Mouse (Mus musculus): ENCODE measurements around the gene Piezo1. TPM values are rescaled to one million over a fixed set of nuclear protein-coding genes. Genes with fewer than 3 reads are reported as not detected.
A peak's percentile ranks its signal among the peaks of the same experiment; 100 is the strongest.

Gene Piezo1
- polyA plus RNA-seq, 1 experiment from 2014 or later = 4.7 TPM

DNA sequence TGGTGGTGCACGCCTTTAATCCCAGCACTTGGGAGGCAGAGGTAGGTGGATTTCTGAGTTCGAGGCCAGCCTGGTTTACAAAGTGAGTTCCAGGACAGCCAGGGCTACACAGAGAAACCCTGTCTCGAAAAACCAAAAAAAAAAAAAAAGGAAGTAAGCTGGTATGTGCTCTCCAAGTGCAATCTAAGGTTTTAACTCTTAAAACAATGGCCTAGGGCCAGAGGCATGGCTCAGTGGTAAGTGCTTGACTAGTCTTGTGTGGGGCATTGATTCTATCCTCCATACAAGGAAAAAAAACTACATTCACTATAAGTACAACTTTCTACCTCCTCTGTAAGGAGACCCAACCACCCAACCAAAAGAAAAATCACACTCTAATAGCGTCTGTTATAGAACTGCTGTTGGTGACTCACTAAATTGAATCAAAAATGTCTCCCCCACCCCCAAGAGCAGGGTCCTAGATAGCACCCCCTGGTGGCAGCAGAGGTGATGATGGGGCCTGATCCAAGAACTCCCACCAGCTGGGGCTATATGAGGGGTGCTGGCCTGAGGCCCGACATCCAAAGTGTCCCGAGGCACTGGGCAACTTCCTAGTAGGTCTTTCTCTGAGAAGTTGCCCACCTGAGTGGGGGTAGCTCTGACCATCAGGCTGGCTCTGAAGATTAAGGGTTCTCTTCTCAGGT is 91.8 kb downstream of the Piezo1 start:
- Histone ChIP-seq H3K4me3 (replicated peaks) (no peak overlapping the region), H3K9me3 (no peaks in the 10 kb centered on the region), H3K9ac (no peak overlapping the region), H3K36me3 (replicated peaks) (no peaks in the 10 kb centered on the region), H3K4me2 (no peak overlapping the region), H3K4me1 (peaks cover 15% of the 10 kb centered on the region), H3K27ac (no peak overlapping the region), H3K27me3 (peaks cover 82% of the 10 kb centered on the region)
- ATAC-seq (ENCODE audit: low FRiP score) = no peak
- WGBS = 53% methylated on average over 6 of the region's 6 CpGs

DNA sequence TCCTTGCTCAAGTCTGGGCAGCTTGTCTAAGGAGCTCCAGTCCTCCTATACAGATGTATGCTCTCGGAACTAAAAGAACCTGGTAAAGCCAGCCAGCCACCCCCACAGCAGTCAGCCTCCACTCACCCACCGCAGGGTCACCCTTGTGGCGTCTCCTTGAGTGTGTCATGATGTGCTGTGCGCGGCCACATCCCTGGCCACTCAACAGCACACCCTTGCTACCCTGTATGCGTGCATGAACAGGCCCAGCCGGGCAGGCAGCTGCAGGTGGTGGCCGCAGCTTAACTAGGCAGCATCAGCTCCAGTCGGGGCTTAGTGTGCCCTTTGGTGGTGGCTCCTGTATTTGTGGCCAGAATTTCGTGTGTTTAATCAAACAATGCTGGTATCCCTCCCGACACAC is 94.0 kb downstream of the Piezo1 start:
- H3K27ac ChIP-seq = no peak overlapping the region
- H3K4me2 ChIP-seq = no peak overlapping the region
- H3K4me3 ChIP-seq (replicated peaks) = no peak overlapping the region
- WGBS = 73% methylated on average over 11 of the region's 11 CpGs
- ATAC-seq (ENCODE audit: low FRiP score) = no peak
- peaks cover 15% of the 10 kb centered on the region for H3K4me1 ChIP-seq
- H3K27me3 ChIP-seq = peaks cover 61% of the 10 kb centered on the region
- no peak overlapping the region for H3K9ac ChIP-seq
- no peaks in the 10 kb centered on the region for H3K36me3 ChIP-seq (replicated peaks)
- no peaks in the 10 kb centered on the region for H3K9me3 ChIP-seq

GRCm38 (mm10) chr8:122454409-122454808 is 96.7 kb downstream of the Piezo1 start:
- no peaks in the 10 kb centered on the region for H3K36me3 ChIP-seq (replicated peaks)
- no peaks in the 10 kb centered on the region for H3K4me1 ChIP-seq
- H3K27ac ChIP-seq = no peak overlapping the region
- no peaks in the 10 kb centered on the region for H3K9me3 ChIP-seq
- H3K9ac ChIP-seq = no peak overlapping the region
- WGBS = 90% methylated on average over 6 of the region's 6 CpGs
- ATAC-seq (ENCODE audit: low FRiP score) = no peak
- no peak overlapping the region for H3K4me3 ChIP-seq (replicated peaks)
- peaks cover 34% of the 10 kb centered on the region for H3K27me3 ChIP-seq
- H3K4me2 ChIP-seq = no peak overlapping the region

- ATAC-seq (ENCODE audit: low FRiP score) = no peak
- no peaks in the 10 kb centered on the region for H3K36me3 ChIP-seq (replicated peaks)
- no peaks in the 10 kb centered on the region for H3K4me1 ChIP-seq
- no peak overlapping the region for H3K9ac ChIP-seq
- H3K4me3 ChIP-seq (replicated peaks) = no peak overlapping the region
- H3K27me3 ChIP-seq = peaks cover 17% of the 10 kb centered on the region
- no peak overlapping the region for H3K27ac ChIP-seq
- 88% methylated on average over 10 of the region's 10 CpGs for WGBS
- no peaks in the 10 kb centered on the region for H3K9me3 ChIP-seq
- no peak overlapping the region for H3K4me2 ChIP-seq
Measured at GRCm38 (mm10) chr8:122452154-122452553, 99.0 kb downstream of the Piezo1 start.

DNA sequence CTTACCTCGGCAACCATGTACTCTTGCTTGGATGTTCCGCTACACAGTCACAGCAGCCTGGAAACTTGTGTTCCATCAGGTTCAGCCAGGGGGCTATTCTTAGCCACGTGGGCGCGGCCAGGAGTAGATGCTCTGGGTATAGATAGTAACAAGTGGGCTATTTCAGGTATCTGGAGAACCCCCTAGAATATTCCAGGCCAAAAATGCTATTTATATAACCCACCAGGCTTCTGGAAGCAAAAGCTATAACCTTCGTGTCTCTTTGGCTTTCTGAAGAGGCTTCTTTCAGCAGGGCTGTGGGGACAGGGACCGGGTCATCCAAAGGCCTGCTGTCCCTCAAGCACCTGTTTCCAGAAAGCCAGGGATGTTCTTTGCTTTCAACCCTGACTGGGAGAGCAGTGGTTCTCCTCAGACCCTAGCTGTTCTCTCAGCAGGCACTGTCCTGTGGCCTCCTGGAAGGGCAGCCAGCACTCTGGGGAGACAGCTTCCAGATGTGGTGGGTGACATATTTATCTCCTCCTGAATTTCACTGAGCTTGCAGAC is 99.9 kb downstream of the Piezo1 start:
- H3K4me3 ChIP-seq (replicated peaks) = no peak overlapping the region
- no peak overlapping the region for H3K27ac ChIP-seq
- H3K36me3 ChIP-seq (replicated peaks) = no peaks in the 10 kb centered on the region
- WGBS = 82% methylated on average over 7 of the region's 7 CpGs
- H3K4me1 ChIP-seq = no peaks in the 10 kb centered on the region
- no peak overlapping the region for H3K4me2 ChIP-seq
- ATAC-seq (ENCODE audit: low FRiP score) = no peak
- no peaks in the 10 kb centered on the region for H3K9me3 ChIP-seq
- H3K9ac ChIP-seq = no peak overlapping the region
- peaks cover 14% of the 10 kb centered on the region; the same call in 1 of the 2 replicates for H3K27me3 ChIP-seq

DNA sequence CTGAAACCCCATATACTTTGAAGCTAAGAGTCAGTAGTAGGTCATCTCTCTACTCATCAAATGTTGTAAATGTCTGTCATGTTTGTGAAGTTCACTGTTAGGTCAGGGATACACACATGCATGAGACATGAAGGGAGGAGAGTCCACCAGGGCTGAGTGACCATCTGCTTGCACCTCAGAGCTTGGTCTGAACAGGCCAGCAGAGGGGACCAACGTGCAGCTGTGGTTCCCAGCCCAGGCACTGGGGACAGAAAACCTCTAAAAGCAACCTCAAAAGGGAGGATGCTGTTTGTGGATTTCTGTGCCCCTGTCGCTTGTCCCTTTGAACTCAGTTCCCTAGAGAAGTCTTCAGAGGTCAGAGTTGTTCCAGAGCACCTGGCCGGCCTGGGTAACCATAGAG is 105.9 kb downstream of the Piezo1 start:
- peak overlapping the region; percentile 99; the same call in 1 of the 2 replicates for H3K27ac ChIP-seq
- ATAC-seq (ENCODE audit: low FRiP score) = no peak

GRCm38 (mm10) chr8:122444058-122444748 is 106.9 kb downstream of the Piezo1 start:
- WGBS = 20% methylated on average over 19 of the region's 19 CpGs
- peak; percentile 54 for ATAC-seq (ENCODE audit: low FRiP score)
- peak overlapping the region; percentile 68 for H3K4me2 ChIP-seq

More for the DNA sequence above, 105.9 kb downstream of the Piezo1 start:
- peaks cover 31% of the 10 kb centered on the region for H3K4me1 ChIP-seq
- peak overlapping the region; percentile 17; the same call in 1 of the 2 replicates for H3K9ac ChIP-seq
- 0 out of 2 replicates have a peak, but pooled peaks cover 11% of the 10 kb centered on the region for H3K27me3 ChIP-seq
- no peak overlapping the region for H3K4me3 ChIP-seq (replicated peaks)
- peak overlapping the region; percentile 68 for H3K4me2 ChIP-seq
- WGBS = 80% methylated on average over 3 of the region's 3 CpGs
- H3K36me3 ChIP-seq (replicated peaks) = no peaks in the 10 kb centered on the region
- H3K9me3 ChIP-seq = no peaks in the 10 kb centered on the region

GRCm38 (mm10) chr8:122443262-122444006 is 107.7 kb downstream of the Piezo1 start, which contains the start of gene Mvd:
Gene Mvd, minus strand, starts transcription at chr8:122443422.
- Histone ChIP-seq H3K4me2 (peak within 1 kb of the TSS; percentile 93), H3K9ac (peak within 1 kb of the TSS; percentile 81), H3K27ac (peak within 1 kb of the TSS; percentile 99), H3K36me3 (replicated peaks) (peaks cover 15% of the 10 kb centered on the region), H3K9me3 (no peaks in the 10 kb centered on the region), H3K4me3 (replicated peaks) (peak within 1 kb of the TSS; percentile 63), H3K4me1 (peaks cover 31% of the 10 kb centered on the region), H3K27me3 (0 out of 2 replicates have a peak, but pooled peaks cover 11% of the 10 kb centered on the region)
- under 1% methylated on average over 47 of the region's 47 CpGs for WGBS
- peak; percentile 98 for ATAC-seq (ENCODE audit: low FRiP score)

More at GRCm38 (mm10) chr8:122444058-122444748, 106.9 kb downstream of the Piezo1 start:
- Histone ChIP-seq H3K9ac (peak overlapping the region; percentile 81), H3K27ac (peak overlapping the region; percentile 99), H3K4me3 (replicated peaks) (peak overlapping the region; percentile 63), H3K36me3 (replicated peaks) (peaks cover 10% of the 10 kb centered on the region), H3K27me3 (0 out of 2 replicates have a peak, but pooled peaks cover 11% of the 10 kb centered on the region), H3K9me3 (no peaks in the 10 kb centered on the region), H3K4me1 (peaks cover 31% of the 10 kb centered on the region)

DNA sequence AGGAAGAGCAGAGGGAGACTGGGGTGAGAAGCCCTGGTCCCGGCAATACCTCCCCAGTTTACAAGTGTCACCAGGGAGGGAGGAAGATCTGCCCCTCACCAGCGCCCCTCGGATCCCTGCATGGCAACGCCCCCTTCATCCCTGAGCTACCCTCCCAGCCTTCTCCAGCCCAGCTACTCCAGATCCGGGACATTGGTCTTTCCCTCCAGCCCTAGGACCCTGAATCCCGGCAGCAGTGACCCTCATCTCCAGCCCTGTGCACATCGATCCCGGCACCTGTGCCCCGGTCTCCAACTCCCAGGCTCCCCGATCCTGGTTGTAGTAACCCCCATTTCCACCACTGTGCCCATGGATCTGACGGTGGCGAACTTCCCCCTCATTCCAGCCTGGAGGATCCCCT is 108.3 kb downstream of the Piezo1 start:
- Histone ChIP-seq H3K4me3 (replicated peaks) (peak overlapping the region; percentile 63), H3K36me3 (replicated peaks) (peaks cover 22% of the 10 kb centered on the region), H3K9ac (peak overlapping the region; percentile 72), H3K27me3 (0 out of 2 replicates have a peak, but pooled peaks cover 9% of the 10 kb centered on the region), H3K9me3 (no peaks in the 10 kb centered on the region), H3K4me1 (peaks cover 31% of the 10 kb centered on the region), H3K4me2 (peak overlapping the region; percentile 93), H3K27ac (peak overlapping the region; percentile 79)
- WGBS = under 1% methylated on average over 12 of the region's 12 CpGs
- ATAC-seq (ENCODE audit: low FRiP score) = peak; percentile 25

GRCm38 (mm10) chr8:122442356-122442755 is 108.8 kb downstream of the Piezo1 start:
- Histone ChIP-seq H3K27me3 (0 out of 2 replicates have a peak, but pooled peaks cover 6% of the 10 kb centered on the region), H3K9ac (peak overlapping the region; percentile 72), H3K9me3 (no peaks in the 10 kb centered on the region), H3K4me2 (peak overlapping the region; percentile 93), H3K4me3 (replicated peaks) (peak overlapping the region; percentile 63), H3K27ac (peak overlapping the region; percentile 79), H3K36me3 (replicated peaks) (peaks cover 26% of the 10 kb centered on the region), H3K4me1 (peaks cover 31% of the 10 kb centered on the region)
- no peak for ATAC-seq (ENCODE audit: low FRiP score)
- 20% methylated on average over 7 of the region's 7 CpGs for WGBS

- no peaks in the 10 kb centered on the region for H3K27me3 ChIP-seq
- H3K4me3 ChIP-seq (replicated peaks) = no peak overlapping the region
- no peak for ATAC-seq (ENCODE audit: low FRiP score)
- peaks cover 31% of the 10 kb centered on the region for H3K4me1 ChIP-seq
- peaks cover 37% of the 10 kb centered on the region for H3K36me3 ChIP-seq (replicated peaks)
- WGBS = 100% methylated on average over 1 of the region's 1 CpGs
- no peaks in the 10 kb centered on the region for H3K9me3 ChIP-seq
- H3K27ac ChIP-seq = no peak overlapping the region
- H3K4me2 ChIP-seq = no peak overlapping the region
- H3K9ac ChIP-seq = no peak overlapping the region
Measured at GRCm38 (mm10) chr8:122441326-122441725, 109.8 kb downstream of the Piezo1 start.

- H3K27me3 ChIP-seq = no peaks in the 10 kb centered on the region
- no peak for ATAC-seq (ENCODE audit: low FRiP score)
- no peak overlapping the region for H3K9ac ChIP-seq
- WGBS = 96% methylated on average over 16 of the region's 16 CpGs
- peaks cover 54% of the 10 kb centered on the region for H3K36me3 ChIP-seq (replicated peaks)
- H3K27ac ChIP-seq = no peak overlapping the region
- no peak overlapping the region for H3K4me2 ChIP-seq
- H3K4me3 ChIP-seq (replicated peaks) = no peak overlapping the region
- H3K9me3 ChIP-seq = peaks cover 4% of the 10 kb centered on the region; the same call in 1 of the 2 replicates
- peaks cover 13% of the 10 kb centered on the region for H3K4me1 ChIP-seq
Measured at GRCm38 (mm10) chr8:122439336-122439735, 111.8 kb downstream of the Piezo1 start.

Measured in forebrain, embryonic 12.5 days (tissue).